Mouse (Mus musculus): Measurements from ENCODE around the gene Dbt. TPM values are rescaled to one million over a fixed set of nuclear protein-coding genes. Genes with fewer than 3 reads are reported as not detected.
A peak's percentile ranks its signal among the peaks of the same experiment; 100 is the strongest.

Dbt gene
- total and polyA plus RNA-seq, 2 experiments from 2014 or later: 9.7 to 13.8 TPM

- no peak overlapping the region for H3K4me3 ChIP-seq (ENCODE audit: low read length)
- peak; percentile 45; the same call in 1 of the 2 replicates for ATAC-seq
- no peak for DNase-seq (ENCODE audit: low spot score)
- H3K9ac ChIP-seq (replicated peaks; ENCODE audit: low read length): no peak overlapping the region
- 59% methylated on average over 5 of the region's 5 CpGs for WGBS
- H3K4me1 ChIP-seq (ENCODE audit: insufficient read depth, low read length): no peaks in the 10 kb centered on the region
- no peak for TF ChIP-seq CTCF (IDR thresholded peaks at IDR 0.05; ENCODE audit: low read depth)
- H3K36me3 ChIP-seq (ENCODE audit: insufficient read depth, low read length): no peaks in the 10 kb centered on the region
- no peaks in the 10 kb centered on the region for H3K9me3 ChIP-seq (ENCODE audit: low read length)
- no peak overlapping the region for H3K4me2 ChIP-seq (ENCODE audit: low read depth, low read length)
- no peak overlapping the region for H3K27ac ChIP-seq
- no peaks in the 10 kb centered on the region for H3K27me3 ChIP-seq (ENCODE audit: insufficient read depth, low read length)
These were observed 31.9 kb upstream of the Dbt start for GRCm38 (mm10) chr3:116480937-116481336.

- WGBS: 85% methylated on average over 3 of the region's 3 CpGs
- TF ChIP-seq CTCF (IDR thresholded peaks at IDR 0.05; ENCODE audit: low read depth): no peak
- Histone ChIP-seq H3K4me1 (ENCODE audit: insufficient read depth, low read length) (no peaks in the 10 kb centered on the region), H3K9me3 (ENCODE audit: low read length) (no peaks in the 10 kb centered on the region), H3K27ac (no peak overlapping the region), H3K4me2 (ENCODE audit: low read depth, low read length) (no peak overlapping the region), H3K27me3 (ENCODE audit: insufficient read depth, low read length) (no peaks in the 10 kb centered on the region), H3K9ac (replicated peaks; ENCODE audit: low read length) (no peak overlapping the region), H3K4me3 (ENCODE audit: low read length) (no peak overlapping the region), H3K36me3 (ENCODE audit: insufficient read depth, low read length) (peaks cover 5% of the 10 kb centered on the region; the same call in 1 of the 2 replicates)
- ATAC-seq (no peak), DNase-seq (ENCODE audit: low spot score) (no peak)
These were observed 30.1 kb upstream of the Dbt start for GRCm38 (mm10) chr3:116482724-116483123.

GRCm38 (mm10) chr3:116483271-116483670 lies 29.6 kb upstream of the Dbt start:
- WGBS: 90% methylated on average over 4 of the region's 4 CpGs
- no peaks in the 10 kb centered on the region for H3K9me3 ChIP-seq (ENCODE audit: low read length)
- H3K27ac ChIP-seq: no peak overlapping the region
- TF ChIP-seq CTCF (IDR thresholded peaks at IDR 0.05; ENCODE audit: low read depth): no peak
- H3K4me1 ChIP-seq (ENCODE audit: insufficient read depth, low read length): no peaks in the 10 kb centered on the region
- no peak overlapping the region for H3K9ac ChIP-seq (replicated peaks; ENCODE audit: low read length)
- H3K27me3 ChIP-seq (ENCODE audit: insufficient read depth, low read length): no peaks in the 10 kb centered on the region
- no peak for DNase-seq (ENCODE audit: low spot score)
- no peak overlapping the region for H3K4me3 ChIP-seq (ENCODE audit: low read length)
- peaks cover 9% of the 10 kb centered on the region; the same call in 1 of the 2 replicates for H3K36me3 ChIP-seq (ENCODE audit: insufficient read depth, low read length)
- no peak for ATAC-seq
- no peak overlapping the region for H3K4me2 ChIP-seq (ENCODE audit: low read depth, low read length)

GRCm38 (mm10) chr3:116490920-116491319 lies 21.9 kb upstream of the Dbt start:
- ATAC-seq: no peak
- no peak overlapping the region for H3K9ac ChIP-seq (replicated peaks; ENCODE audit: low read length)
- no peak overlapping the region for H3K4me2 ChIP-seq (ENCODE audit: low read depth, low read length)
- no peak overlapping the region for H3K4me3 ChIP-seq (ENCODE audit: low read length)
- H3K27ac ChIP-seq: no peak overlapping the region
- no peak for DNase-seq (ENCODE audit: low spot score)
- no peaks in the 10 kb centered on the region for H3K9me3 ChIP-seq (ENCODE audit: low read length)
- no peak for TF ChIP-seq CTCF (IDR thresholded peaks at IDR 0.05; ENCODE audit: low read depth)
- H3K4me1 ChIP-seq (ENCODE audit: insufficient read depth, low read length): no peaks in the 10 kb centered on the region
- no peaks in the 10 kb centered on the region for H3K27me3 ChIP-seq (ENCODE audit: insufficient read depth, low read length)
- 96% methylated on average over 5 of the region's 5 CpGs for WGBS
- peaks cover 66% of the 10 kb centered on the region for H3K36me3 ChIP-seq (ENCODE audit: insufficient read depth, low read length)

- H3K9me3 ChIP-seq (ENCODE audit: low read length): no peaks in the 10 kb centered on the region
- H3K36me3 ChIP-seq (ENCODE audit: insufficient read depth, low read length): peaks cover 72% of the 10 kb centered on the region
- no peaks in the 10 kb centered on the region for H3K27me3 ChIP-seq (ENCODE audit: insufficient read depth, low read length)
- 92% methylated on average over 1 of the region's 1 CpGs for WGBS
- no peak overlapping the region for H3K4me3 ChIP-seq (ENCODE audit: low read length)
- H3K4me1 ChIP-seq (ENCODE audit: insufficient read depth, low read length): no peaks in the 10 kb centered on the region
- H3K9ac ChIP-seq (replicated peaks; ENCODE audit: low read length): no peak overlapping the region
- TF ChIP-seq CTCF (IDR thresholded peaks at IDR 0.05; ENCODE audit: low read depth): no peak
- H3K27ac ChIP-seq: no peak overlapping the region
- DNase-seq (ENCODE audit: low spot score) (no peak), ATAC-seq (no peak)
- H3K4me2 ChIP-seq (ENCODE audit: low read depth, low read length): no peak overlapping the region
These were observed 20.9 kb upstream of the Dbt start for GRCm38 (mm10) chr3:116491923-116492454.

- Histone ChIP-seq H3K4me3 (ENCODE audit: low read length) (no peak overlapping the region), H3K9ac (replicated peaks; ENCODE audit: low read length) (no peak overlapping the region), H3K27me3 (ENCODE audit: insufficient read depth, low read length) (no peaks in the 10 kb centered on the region), H3K9me3 (ENCODE audit: low read length) (no peaks in the 10 kb centered on the region), H3K4me1 (ENCODE audit: insufficient read depth, low read length) (no peaks in the 10 kb centered on the region), H3K36me3 (ENCODE audit: insufficient read depth, low read length) (peaks cover 74% of the 10 kb centered on the region), H3K27ac (no peak overlapping the region), H3K4me2 (ENCODE audit: low read depth, low read length) (no peak overlapping the region)
- 53% methylated on average over 5 of the region's 5 CpGs for WGBS
- ATAC-seq (no peak), DNase-seq (ENCODE audit: low spot score) (no peak)
- TF ChIP-seq CTCF (IDR thresholded peaks at IDR 0.05; ENCODE audit: low read depth): no peak
These were observed 19.2 kb upstream of the Dbt start for GRCm38 (mm10) chr3:116493658-116494057.

GRCm38 (mm10) chr3:116495671-116496070 lies 17.2 kb upstream of the Dbt start:
- Histone ChIP-seq H3K36me3 (ENCODE audit: insufficient read depth, low read length) (peaks cover 80% of the 10 kb centered on the region), H3K9ac (replicated peaks; ENCODE audit: low read length) (no peak overlapping the region), H3K4me2 (ENCODE audit: low read depth, low read length) (no peak overlapping the region), H3K9me3 (ENCODE audit: low read length) (no peaks in the 10 kb centered on the region), H3K27ac (no peak overlapping the region), H3K4me1 (ENCODE audit: insufficient read depth, low read length) (no peaks in the 10 kb centered on the region), H3K4me3 (ENCODE audit: low read length) (no peak overlapping the region), H3K27me3 (ENCODE audit: insufficient read depth, low read length) (no peaks in the 10 kb centered on the region)
- ATAC-seq: no peak
- TF ChIP-seq CTCF (IDR thresholded peaks at IDR 0.05; ENCODE audit: low read depth): no peak
- WGBS: 80% methylated on average over 1 of the region's 1 CpGs
- DNase-seq (ENCODE audit: low spot score): no peak
